Mouse (Mus musculus): ENCODE measurements around the gene Tex14. TPM values are rescaled to one million over a fixed set of nuclear protein-coding genes. Genes with fewer than 3 reads are reported as not detected.

The Tex14 gene
- polyA plus RNA-seq, 1 experiment from 2014 or later, result 0.53 TPM

DNA sequence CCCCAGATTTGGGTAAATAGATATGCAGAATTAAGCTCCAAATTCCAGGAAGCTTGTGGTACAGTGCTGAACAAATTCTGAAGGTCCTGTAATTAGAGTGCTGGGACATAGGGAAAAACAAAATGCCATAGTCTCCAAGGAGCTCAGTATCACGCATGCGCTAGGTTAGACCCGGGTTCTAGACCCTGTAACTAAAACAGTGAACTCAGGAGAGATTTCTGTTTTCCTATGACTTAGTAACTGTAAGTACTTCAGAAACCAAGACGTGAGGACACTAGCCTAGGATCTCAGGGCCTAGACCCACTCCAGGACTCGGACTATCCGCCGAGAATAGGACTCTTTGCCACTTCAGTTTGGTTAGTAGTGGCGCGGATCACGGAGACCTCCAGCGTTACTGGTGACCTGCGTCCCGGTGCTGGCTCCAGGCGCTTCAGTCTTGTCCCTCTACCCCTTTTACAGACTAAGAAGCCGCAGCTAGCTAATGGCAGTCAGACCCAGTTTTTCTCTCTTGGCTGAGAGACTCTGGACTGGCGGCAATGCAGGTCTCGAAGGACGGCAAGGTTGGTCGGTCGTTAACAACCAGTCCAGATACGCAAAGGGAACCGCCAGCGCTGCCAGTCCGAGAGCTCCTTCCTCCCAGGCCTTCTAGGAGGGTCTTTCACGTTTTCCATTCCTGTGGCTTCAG, 186.1 kb downstream of the Tex14 start:
- no peak for DNase-seq (ENCODE audit: low spot score)

DNA sequence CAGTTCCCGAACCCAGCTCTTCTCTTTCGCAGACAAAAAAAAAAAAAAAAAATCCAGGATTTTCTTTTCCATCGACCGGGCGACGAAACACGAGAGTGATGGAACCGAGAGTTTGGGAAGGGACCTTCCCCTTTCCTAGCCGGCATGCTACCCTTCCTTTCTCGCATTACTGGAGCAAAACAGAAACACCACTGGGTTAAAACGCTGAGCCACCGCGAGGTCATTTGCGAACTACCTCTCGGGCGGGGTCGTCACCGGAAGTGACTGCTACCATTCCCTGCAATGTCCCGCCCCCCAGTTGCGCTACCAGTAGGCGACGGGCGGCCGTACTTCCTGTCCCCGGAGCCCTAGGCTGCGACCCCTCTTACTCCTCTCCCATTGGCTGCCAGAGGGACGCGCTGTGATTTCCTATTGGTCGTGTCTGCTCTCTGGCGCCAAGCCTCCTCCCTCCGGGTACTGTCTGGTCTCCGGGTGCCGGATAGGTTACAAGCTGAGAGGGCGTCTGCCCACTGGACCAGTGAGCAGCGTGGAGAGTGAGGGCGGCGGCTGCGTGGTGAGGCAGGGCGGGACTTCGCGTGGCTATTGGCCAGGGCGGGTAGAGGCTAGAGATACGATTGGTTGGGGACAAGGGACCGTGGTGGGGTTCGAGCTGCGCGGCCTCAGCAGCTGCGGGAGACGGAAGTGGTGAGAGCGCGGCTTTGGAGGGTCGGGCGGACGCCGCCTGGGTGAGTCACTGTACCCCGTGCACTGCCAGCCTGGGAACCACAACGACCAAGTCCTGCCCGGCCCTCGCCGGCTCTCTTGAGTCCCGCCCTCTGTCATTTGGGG, 186.9 kb downstream of the Tex14 start, which contains the start of gene Mtmr4:
Mtmr4 (plus strand) TSS at position 637 of the 828 bp plus-strand sequence.
- peak; percentile 99 for DNase-seq (ENCODE audit: low spot score)

DNA sequence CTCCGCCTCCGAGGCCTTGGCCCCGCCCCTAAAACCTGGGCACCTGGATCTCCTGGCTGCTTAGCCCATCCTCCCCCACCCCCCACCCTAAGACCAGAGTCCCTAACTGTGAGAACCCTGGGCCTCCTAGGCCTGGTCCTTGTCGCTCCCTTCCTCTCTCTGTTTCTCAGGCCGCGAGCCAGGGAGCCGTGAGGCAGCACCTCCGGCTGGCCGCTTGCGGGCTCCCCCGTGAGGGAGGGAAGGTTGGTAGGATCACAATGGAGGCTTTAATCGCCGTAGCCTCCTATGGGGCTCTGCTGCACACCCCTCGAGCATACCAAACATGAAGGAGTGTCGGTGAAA, 187.5 kb downstream of the Tex14 start:
- DNase-seq (ENCODE audit: low spot score), result no peak

DNA sequence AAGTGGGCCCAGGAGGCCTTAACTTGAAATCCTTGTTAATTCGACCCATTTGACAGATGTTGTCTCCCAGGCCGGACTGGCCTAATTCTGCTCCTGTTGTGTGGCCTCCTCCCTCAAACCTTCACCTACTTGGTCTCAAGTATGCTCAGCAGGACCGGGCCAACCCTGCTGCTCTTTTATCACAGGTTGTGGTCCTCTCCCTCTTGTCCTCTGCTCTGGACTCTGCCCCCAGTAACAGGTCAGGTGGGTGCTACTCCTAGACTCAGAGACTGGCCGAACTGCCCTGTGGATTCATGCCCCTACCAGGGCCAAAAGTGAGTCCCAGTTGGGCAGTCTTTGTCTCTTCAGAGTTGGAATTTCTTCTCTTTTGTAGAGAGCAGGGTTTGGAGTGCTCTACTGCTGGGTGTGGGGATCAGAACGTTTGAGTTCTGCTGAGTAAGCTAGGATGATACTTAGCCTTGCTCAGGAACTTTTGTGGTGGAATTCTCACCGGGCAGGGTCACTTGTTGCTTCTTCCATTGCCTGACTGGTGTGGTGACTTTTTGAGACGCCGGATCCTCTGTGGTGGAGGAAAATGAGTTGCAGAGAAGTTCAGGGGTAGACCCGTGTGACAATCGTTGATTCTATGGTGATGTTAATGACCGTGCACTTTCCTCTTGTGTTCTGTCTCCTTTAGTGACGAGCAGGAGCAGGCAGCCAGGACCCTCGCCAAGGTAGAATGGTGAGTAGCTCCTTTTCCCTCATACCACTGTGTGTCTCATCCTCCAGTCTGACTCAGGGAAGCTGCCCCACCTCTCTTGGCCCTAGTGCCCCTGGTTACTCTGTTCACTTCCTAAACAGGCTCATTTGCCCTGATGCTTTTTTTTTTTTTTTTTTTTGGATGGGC, 188.1 kb downstream of the Tex14 start:
- DNase-seq (ENCODE audit: low spot score), result no peak

DNA sequence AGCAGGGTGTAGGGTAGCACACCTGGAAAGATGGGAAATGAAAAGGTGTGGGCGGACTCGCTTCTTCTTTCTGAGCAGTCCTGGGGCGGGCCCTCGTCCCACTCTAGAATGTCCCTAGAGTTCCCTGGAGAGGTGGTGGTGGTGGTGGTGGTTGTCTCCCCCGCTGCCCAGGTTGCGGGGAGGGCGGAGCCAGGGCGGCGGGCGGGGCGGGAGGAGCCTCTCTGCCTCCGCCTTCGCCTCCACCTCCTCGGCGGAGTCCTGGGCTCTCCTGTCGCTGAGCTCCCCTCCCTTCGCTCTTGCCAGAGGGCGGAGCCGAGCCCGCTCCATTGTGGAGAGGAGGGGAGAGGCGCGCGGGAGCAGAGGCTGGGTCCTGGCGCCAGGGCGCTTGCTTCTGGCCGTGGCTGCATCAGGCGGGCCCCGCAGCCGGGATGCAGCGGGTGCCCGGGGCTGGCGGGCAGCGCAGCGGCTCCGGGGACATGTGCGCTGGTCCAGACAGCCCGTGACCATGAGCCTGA, 190.5 kb downstream of the Tex14 start:
- peak; percentile 76 for DNase-seq (ENCODE audit: low spot score)

DNA sequence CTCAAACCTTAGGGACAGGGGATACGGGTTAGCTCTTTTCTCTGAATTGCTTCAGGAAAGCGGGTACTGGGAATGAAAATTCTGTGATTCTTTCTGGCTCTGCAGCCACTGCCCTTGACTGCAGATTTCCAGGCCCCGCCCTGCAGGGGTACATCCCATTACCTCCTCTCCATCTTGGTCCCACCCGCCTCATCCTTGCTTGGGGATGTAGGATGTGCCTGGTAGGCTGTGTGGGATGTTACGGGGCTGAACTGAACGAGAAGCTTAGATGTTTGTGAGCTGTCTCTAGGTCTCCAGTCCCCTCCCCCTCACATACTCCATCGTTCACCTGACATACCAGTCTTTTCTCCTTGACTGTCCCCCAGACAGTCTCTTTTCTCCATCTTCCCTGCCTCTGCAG, 191.1 kb downstream of the Tex14 start:
- DNase-seq (ENCODE audit: low spot score), result no peak

DNA sequence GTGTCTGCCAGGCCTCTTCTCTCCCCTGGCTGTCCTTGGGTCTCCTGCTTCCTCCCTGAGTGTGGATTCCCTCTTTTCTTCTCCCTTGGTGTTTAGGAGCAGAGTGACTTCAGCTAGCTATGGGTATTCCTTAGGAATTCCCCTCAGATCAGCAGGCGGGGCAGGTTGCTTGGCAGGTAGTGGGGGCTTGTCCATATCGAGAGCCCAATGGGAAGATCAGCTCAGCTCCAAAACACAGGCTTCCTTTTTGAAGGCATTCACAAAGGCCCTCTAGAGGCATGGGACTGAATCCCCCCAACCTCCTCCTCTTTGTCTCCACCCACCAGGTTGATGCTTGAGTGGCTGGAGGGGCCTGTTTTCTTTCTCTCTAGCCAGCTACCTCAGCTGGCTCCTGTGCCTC, 191.6 kb downstream of the Tex14 start:
- DNase-seq (ENCODE audit: low spot score), result no peak

DNA sequence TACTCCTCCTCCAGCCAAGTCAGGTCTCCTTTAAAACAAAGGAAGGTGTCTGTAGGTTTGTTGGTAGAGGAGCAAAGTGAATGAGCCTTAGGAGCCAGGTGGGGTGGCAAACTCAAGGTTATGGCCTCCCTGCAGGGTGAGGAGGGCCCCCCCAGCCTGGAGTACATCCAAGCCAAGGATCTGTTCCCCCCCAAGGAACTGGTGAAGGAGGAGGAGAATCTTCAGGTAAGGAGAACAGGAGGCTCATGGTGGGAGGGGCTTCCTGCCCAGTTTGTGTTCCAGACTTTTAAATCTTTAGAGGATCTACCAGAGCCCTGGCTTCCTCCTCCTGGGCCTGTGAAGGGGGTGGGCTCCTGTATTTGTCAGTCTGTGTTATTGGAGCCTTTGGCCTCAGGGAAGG, 192.2 kb downstream of the Tex14 start:
- DNase-seq (ENCODE audit: low spot score), result no peak

DNA sequence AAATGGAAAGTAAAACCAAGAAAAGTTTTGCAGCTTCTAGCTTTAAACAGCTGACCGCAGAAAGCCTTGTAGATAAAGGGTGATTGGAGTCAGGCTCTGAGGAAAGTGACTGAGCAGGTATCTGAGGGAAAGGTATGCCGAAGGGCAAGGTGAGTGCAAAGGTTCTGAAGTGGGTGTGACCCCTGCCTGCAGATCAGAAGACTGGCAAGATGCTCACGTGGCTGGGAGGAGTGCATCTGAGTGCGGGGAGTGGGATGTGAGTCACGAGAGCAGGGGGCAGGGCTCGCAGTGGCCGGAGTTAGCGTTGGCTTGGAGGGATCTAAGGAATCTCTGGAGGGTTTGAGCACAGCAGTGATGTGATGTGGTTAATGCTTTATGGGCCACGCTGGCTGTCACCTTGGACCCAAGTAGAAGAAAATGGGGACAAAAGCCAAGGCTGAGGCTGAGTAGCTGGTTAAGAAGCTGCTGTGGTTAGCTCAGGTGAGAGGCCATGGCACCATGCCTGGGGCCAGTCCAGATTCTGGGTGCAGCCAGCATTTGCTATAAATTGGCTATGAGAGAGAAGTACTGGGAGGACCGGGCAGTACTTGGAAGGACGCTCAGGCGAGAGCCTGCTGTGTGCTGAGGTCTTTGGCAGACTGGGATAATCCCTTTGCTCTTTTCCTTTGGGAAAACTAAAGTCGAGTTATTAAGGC, 194.7 kb downstream of the Tex14 start:
- no peak for DNase-seq (ENCODE audit: low spot score)

DNA sequence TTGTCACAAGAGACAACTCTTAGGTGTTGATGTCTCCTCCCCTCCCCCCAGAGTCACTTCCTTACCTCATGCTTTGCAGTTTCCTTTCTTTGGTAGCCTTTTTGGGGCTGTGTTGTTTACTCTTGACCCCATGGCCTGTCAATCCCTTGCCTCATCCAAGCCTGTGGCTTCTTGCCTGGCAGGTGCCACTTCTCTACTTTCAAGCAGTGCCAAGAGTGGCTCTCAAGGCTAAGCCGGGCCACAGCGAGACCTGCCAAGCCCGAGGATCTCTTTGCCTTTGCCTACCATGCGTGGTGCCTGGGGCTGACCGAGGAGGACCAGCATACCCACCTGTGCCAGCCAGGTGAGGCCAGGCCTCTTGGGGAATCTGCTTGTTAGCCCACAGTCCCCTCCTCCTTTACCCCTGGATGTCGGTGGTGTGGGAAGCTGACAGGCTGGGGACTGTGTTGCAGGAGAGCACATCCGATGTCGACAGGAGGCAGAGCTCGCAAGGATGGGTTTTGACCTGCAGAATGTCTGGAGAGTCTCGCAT, 195.5 kb downstream of the Tex14 start:
- DNase-seq (ENCODE audit: low spot score), result no peak

DNA sequence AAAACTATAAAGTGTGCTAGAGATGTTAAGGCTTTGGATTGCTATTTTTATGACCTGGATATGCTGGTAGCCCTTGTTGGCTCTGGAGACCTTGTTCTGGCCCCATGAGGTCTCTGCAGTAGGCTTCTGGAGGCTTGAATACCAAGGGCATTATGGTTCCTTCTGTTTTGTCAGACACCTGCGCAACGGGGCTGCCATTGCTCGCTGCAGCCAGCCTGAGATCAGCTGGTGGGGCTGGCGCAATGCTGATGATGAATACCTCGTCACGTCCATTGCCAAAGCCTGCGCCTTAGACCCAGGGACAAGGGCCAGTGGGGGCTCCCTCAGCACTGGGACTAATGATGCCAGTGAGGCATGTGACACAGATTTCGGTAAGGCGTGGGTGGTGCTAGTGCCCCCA, 197.4 kb downstream of the Tex14 start:
- no peak for DNase-seq (ENCODE audit: low spot score)

DNA sequence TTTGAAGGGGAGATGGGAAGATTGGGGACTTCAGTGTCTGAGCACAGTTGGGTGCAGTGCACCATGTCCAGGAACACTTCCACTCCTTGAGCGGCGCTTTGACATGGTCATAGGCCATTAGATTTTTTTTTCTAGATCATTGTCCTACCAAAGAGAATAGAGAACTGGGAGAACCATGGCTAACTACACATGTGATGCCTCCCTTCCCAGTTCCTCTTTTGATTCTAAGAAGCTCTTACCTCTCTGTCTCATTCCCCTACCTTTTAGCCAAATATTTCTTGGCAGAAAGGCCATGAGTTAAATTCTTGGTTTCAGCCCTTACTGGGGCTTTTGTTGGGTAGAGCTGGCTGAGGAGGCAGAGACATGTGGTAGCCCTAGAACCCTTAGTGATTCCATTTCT, 198.7 kb downstream of the Tex14 start:
- DNase-seq (ENCODE audit: low spot score), result no peak

Other genes with a start within 250 kb of the Tex14 start
- gene Ppm1e, start 46.0 kb upstream of the Tex14 start, polyA plus RNA-seq (2015; fragmentation: Nextera tagmentation; extraction: Ambion mirVana), result 2.1 and 2.4 TPM in 2 replicates
- gene Rad51c, start 111 bp upstream of the Tex14 start, polyA plus RNA-seq (2015; fragmentation: Nextera tagmentation; extraction: Ambion mirVana), result 6.8 and 6.9 TPM in 2 replicates
- gene Gm11492, start 161.6 kb downstream of the Tex14 start, polyA plus RNA-seq (2015; fragmentation: Nextera tagmentation; extraction: Ambion mirVana), result not detected in 2 replicates
- gene Sept4, start 163.8 kb downstream of the Tex14 start, polyA plus RNA-seq (2015; fragmentation: Nextera tagmentation; extraction: Ambion mirVana), result 23.9 and 25.0 TPM in 2 replicates
- 19.6 and 21.1 TPM in 2 replicates for gene Mtmr4, start 187.1 kb downstream of the Tex14 start, polyA plus RNA-seq (2015; fragmentation: Nextera tagmentation; extraction: Ambion mirVana)
- gene Hsf5, start 212.1 kb downstream of the Tex14 start, polyA plus RNA-seq (2015; fragmentation: Nextera tagmentation; extraction: Ambion mirVana), result 0.10 and 0.12 TPM in 2 replicates